Mouse (Mus musculus) hindlimb bud, embryonic 11.5 days (tissue): ENCODE results near the gene Tmem184b.

Source experiments
- DNase-seq: peaks from one replicate; pipeline ENCODE4 v3.0.0-alpha.2; 2012; ENCODE audit warnings: low read depth, low spot score; ENCODE audit errors: extremely low spot score

Tmem184b gene

DNA sequence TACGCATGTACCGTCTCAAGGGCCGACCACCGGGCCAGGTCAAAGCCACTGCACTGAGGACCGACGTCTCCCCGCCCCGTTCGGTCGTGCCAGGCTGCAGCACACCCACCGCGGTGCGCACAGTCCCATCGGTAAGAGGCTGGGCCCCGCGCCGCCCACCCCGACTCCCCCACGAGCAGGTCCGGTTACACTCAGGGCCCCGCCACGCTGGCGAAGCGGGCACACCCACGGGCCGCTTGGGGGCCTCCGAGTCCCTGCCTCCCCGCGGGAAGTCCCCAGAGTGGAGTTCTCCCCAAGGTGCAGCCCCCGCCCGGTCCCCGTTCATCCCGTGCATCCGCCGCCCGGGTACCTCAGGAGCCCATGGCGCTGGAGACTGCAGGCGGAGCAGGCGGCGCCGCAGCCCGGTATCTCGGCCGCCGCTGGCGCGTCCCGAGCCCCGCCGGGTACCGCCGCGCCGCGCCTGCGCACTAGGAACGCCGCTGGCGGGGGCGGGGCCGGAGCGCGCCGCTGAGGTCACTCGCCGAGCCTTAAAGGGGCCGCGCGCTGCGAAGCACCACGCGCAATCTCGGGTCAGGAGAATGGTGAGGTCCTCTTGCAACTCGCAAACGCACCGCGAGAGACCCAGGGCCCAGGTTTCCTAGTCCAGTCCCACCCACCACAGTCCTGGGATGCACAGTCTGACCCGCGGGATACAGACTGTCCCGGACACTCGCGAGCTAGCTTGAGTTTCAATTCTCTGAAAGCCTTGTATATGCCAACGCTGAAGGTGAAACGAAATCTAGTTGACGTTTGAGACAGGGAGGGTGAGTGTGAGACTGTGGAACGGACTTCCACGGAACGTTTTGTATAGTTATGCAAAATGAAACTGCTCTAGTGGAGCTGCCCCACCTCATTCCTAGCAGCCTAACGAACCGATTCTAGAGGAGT, at the start of gene Tmem184b:
Gene Tmem184b, minus strand, starts transcription at position 734 of the 927 bp plus-strand sequence.
- no peak for DNase-seq

DNA sequence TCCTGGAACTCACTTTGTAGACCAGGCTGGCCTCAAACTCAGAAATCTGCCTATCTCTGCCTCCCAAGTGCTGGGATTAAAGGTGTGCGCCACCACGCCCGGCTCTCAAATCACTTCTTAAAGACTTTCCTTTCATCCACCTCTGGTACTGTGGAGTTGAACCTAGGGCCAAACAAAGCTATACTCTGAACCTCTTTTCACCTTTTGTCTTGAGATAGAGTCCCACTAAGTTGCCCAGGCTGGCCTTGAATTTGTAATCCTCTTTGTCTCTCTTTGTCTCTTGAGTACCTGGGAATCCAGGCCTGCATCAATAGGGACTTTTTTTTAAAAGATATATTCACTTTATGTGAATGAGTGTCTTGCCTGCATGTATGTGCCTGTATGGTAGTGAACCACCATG, 44.7 kb upstream of the Tmem184b start:
- DNase-seq, result no peak

DNA sequence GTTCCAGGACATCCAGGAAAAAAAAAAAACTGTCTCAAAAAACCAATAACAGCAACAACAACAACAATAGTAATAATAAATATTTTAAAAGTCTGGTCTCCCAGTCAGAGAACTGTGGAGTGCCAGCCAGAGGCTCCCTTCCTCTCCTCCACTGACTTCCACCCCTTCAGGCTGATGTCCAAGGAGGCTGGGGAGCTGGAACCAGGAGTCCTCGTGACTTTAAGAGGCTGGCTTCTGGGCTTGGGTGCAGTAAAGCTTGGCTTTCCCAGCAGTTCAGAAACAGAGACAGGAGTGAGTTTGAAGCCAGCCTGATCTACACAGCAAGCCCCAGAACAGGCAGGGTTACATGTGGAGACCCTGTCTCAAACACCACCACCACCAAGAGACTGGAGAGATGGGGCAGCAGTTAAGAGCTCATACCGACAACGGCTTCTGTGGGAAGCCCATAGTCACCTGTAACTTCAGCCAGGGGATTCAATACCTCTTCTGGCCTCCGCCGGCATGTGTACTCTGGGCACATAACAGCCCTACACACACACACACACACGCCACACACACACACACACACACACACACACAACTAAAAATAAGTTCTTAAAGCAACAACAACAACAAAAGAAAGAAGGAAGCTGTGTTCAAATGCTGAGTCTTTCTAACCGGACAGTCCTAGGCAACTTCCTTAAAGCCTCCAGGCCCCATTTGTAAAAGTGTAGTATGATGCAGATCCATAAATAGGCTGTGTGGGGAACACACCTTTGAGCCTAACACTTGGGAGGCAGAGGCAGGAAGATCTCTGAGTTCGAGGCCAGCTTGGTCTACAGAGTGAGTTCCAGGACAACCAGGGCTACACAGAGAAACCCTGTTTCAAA, 42.7 kb upstream of the Tmem184b start:
- no peak for DNase-seq

GRCm38 (mm10) chr15:79443856-79444410, 40.6 kb upstream of the Tmem184b start:
- no peak for DNase-seq

DNA sequence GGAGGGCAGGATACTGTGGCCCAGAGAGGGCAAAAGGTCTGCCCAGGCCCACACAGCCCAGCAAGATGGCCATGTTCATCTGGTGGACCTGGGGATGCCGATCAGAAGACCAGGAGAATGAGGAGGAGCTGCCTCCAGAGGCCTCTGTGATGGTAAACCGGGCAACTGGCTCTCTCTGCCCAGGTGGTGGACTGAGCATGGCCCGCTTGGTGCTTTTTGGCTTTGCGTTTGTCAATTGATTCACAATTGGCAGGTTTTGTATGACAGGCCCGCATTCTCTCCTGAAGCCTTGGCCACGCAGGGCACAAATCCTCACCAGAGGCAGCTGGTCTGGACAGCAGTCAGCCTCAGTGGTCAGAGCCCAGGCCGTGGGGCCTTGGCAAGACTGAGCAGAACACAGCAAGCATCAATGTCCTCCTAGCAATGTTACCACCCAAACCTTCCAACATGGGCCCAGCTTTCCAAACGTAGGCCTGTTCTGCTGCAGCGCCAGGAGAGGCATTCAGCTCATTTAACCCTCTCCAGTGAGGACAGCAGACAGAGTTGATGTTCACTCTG, 39.7 kb upstream of the Tmem184b start:
- DNase-seq, result no peak

DNA sequence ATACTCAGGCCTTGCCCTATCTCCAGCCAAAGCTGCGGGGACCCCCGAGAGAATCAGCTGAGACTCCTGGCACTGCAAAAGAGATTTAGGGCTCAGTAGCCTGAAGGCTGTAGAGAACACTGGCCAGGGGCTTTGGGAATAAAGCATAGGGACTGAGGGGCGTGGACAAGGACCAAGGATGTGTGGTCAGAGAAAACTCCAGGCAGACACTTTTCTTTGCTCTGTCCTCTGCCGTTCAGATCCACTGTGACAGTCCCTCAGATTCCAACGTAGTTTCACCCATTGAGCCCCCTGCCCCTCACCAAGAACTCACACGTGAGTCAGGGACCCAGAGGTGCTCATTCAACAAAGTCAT, 38.9 kb upstream of the Tmem184b start:
- no peak for DNase-seq

DNA sequence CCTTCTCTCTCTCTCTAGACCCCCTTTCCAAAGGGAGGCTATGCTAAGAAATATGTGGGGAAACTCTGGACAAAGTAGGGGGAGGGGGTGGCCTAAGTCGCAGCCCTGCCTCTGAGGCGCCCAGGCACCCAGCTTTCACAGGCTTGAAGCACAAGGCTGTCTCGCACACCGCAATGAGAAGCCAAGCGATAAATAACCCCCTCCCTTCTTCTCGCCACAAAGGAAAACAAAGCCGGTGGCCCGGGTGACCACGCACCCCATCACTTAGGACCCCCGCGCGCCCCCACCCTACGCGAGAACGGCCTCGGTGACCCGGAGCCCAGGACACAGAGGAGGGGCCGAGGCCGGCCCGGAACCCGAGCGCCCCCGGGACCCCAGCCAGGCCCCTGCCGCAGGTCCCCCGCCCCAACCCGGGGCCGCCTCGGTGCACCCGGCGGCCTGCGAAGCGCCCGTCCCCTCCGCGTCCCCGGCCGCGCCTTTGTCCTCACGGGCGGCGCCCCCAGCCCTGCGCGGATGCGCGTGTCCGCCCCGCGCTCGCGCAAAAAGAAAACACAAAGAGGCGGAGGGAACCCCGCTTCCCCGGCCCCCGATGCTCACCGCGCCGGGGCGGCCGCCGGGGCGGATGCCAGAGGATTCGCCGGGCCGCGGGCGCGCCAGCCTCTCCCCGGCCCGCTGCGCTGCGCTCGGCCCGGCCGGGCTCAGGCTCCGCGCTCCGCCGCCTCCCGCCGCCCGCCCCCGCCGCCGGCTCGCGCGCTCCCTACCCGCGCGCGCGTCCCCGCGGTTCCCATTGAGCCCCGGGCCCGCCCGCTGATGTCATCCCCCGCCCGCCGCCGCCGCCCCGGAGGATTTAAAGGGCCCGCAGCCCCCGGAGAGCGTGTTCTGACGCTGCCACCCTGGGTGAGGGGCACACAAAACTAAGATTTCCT, 38.2 kb upstream of the Tmem184b start:
- no peak for DNase-seq

GRCm38 (mm10) chr15:79440651-79441330, 37.4 kb upstream of the Tmem184b start:
- DNase-seq, result no peak

- DNase-seq, result no peak
These were observed 36.9 kb upstream of the Tmem184b start for GRCm38 (mm10) chr15:79440223-79440622.

DNA sequence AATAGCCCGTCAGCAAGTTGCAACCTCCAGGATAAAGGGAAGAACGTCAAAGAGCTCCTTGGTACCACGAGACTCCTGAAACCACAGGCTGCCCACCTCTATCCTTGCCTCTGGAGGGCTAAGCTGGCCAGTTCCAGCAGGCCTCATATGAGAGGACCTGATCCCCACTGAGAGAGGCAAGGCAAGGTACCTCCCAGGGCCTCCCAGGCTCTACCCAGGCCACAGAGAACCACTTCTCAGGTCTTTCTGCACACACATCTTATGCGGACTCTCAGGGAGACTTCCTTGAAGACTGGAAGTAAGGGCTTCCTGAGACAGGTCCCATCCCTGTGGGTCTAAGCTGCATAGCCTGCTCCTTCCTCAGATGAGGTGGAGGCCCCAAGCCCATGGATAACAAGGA, 36.0 kb upstream of the Tmem184b start:
- DNase-seq, result no peak

GRCm38 (mm10) chr15:79438816-79439215, 35.4 kb upstream of the Tmem184b start:
- no peak for DNase-seq

- no peak for DNase-seq
These were observed 34.9 kb upstream of the Tmem184b start for GRCm38 (mm10) chr15:79438209-79438810.

GRCm38 (mm10) chr15:79437541-79438208, 34.3 kb upstream of the Tmem184b start:
- DNase-seq, result no peak

DNA sequence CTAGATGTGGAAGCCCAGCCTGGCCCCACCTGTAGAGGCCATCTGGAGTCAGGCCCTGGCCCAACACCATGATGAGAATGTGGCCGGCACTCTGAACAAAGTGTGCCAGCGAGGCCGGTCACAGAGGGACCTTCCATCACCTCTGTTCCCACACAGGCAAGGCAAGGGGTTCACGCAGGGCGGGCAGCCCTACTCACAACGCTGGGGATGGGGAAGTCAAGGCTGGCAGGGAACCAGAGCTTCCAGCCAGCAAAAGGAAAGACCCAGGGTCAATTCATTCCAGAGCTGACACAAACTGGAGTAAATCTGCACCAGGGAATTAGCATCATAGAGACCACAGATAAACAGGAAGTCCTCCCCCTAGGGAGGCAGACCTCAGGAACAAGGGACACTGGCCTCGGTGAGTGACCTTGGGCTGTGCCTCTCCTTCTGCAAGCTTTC, 33.1 kb upstream of the Tmem184b start:
- no peak for DNase-seq

- no peak for DNase-seq
These were observed 31.9 kb upstream of the Tmem184b start for GRCm38 (mm10) chr15:79435191-79435671.

- no peak for DNase-seq
These were observed 29.5 kb upstream of the Tmem184b start for GRCm38 (mm10) chr15:79432892-79433291.

- DNase-seq, result no peak
These were observed 29.0 kb upstream of the Tmem184b start for GRCm38 (mm10) chr15:79432328-79432727.

DNA sequence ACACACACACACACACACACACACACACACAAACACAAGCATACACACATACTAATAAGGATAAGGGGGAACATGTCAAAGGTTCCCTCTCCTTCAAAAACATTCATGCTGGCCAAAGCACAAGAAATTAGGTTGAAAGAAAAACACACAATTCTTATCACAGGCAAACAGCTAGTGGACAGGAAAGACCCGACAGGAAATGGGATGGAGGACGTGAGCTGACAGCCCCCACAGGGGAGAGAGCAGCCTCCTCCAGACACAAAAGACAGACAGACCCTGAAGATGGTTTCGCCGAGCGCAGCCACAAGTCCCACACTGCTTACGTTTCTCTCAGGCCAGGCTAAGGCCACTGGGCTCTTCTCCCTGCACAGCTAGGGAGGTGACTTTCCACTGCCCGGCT, 28.6 kb upstream of the Tmem184b start:
- DNase-seq, result no peak
